Mouse (Mus musculus) skeletal muscle tissue, postnatal 0 days (tissue): ENCODE data around the gene Mdga2. TPM values are rescaled to one million over a fixed set of nuclear protein-coding genes. Genes with fewer than 3 reads are reported as not detected.

ENCODE experiments used
- polyA plus RNA-seq: library from polyadenylated mRNA; unstranded; fragments of >200 nt; fragmentation: Nextera tagmentation; extraction: Ambion mirVana; gene quantifications from 2 replicates; pipeline ENCODE4 v1.2.1, GENCODE M21; 2015

Gene Mdga2
- polyA plus RNA-seq, result 0.57 and 0.72 TPM in 2 replicates

DNA sequence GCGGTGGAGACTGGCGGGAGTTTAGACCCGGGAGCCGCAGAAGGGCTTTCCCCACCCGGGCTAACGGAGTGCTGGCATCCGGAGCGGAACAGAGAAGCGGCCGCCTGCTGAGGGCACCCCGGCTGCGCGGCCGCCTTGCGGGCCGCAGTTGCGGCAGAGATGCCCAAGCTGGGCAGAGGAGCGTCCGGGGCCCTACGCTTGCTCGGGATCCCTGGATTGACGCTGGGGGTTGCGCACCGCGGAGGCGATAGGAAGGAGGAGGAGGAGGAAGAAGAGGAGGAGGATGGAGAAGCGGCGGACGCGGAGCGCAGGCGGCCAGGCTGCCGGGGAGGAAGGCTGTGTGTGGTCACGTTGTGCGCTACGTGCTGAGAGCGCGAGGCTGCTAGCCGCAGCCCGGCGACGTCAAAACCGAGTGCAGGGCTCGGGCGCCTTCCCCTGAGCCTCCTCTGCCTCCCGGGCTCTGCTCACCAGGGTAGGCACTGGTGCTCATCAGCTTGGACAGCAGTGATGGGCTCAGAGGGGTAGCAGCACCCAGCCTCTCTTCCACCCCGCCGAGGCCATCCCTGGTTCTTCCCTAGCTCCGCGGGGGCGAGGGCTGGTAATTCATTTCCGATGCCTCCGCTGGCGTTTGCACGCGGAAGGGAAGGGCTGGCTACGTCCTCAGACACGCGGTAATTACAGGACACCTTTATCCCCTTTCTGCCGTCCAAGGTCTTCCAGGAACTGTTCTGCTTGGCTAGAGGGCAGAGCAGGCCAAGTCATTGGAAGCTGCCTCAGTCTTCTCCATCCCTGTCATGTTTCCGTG, at the start of gene Mdga2:
Gene Mdga2 (minus strand): TSS at position 329 of the 805 bp plus-strand sequence.

